Mouse (Mus musculus) embryonic fibroblast, embryonic 13.5 days (primary cell): ENCODE measurements at regions not wholly inside any gene's neighbourhood (a gene's known extent, or its start where the extent isn't known, plus 50 kb on each side); places are given as distances from the start of the nearest gene placed in this dataset.
A peak's percentile ranks its signal among the peaks of the same experiment; 100 is the strongest.

ENCODE experiments used
- H3K27ac ChIP-seq: 2 replicates; pipeline ENCODE4 v1.5.1; 2012; ENCODE audit warnings: low read length, control low read depth, inconsistent platforms; ENCODE audit not compliant: insufficient read depth
- H3K4me1 ChIP-seq: 2 replicates; pipeline ENCODE4 v1.6.1; 2011; ENCODE audit warnings: low read length; ENCODE audit not compliant: control insufficient read depth, insufficient read depth
- H3K4me3 ChIP-seq: 2 replicates; pipeline ENCODE4 v1.5.1; 2011; ENCODE audit warnings: mild to moderate bottlenecking, control low read depth, low read length; ENCODE audit not compliant: insufficient read depth
- CTCF ChIP-seq: IDR thresholded peaks from 2 replicates; pipeline ENCODE4 v1.5.1; 2011; ENCODE audit warnings: mild to moderate bottlenecking, control low read depth, low read length, moderate library complexity, borderline replicate concordance; ENCODE audit not compliant: insufficient read depth
- POLR2A ChIP-seq: IDR thresholded peaks from 2 replicates; pipeline ENCODE4 v1.6.1; 2011; ENCODE audit warnings: low read depth, mild to moderate bottlenecking, control low read depth, low read length, moderate library complexity

GRCm38 (mm10) chr1:119129039-119129438, 75.6 kb upstream of the Gli2 start:
- Histone ChIP-seq H3K4me1 (peaks cover 12% of the 10 kb centered on the region), H3K4me3 (no peak overlapping the region), H3K27ac (peak overlapping the region; percentile 93)
- TF ChIP-seq CTCF (no peak), POLR2A (no peak)

DNA sequence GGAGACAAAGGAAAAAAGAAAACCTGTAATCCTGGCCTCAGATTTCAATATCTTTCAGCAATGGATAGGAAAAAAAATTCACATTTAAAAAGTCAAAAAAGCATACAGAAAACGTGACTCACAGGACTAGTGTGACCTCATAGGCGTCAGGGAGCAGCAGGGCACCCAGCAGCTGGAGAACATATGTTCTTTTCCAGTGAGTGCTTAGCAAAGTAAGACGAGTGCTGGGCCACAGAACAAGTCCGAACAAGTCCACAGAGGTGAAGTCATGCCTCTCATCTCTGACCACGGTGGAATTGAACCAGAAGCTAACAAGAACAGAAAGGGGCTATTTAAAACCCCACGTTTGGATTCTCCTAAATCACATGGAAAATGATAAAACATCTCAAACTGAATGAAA, 72.1 kb upstream of the Gli2 start:
- H3K27ac ChIP-seq = peak overlapping the region; percentile 100
- TF ChIP-seq POLR2A (no peak; the same call in 1 of the 2 replicates), CTCF (no peak)
- H3K4me3 ChIP-seq = no peak overlapping the region
- H3K4me1 ChIP-seq = peaks cover 21% of the 10 kb centered on the region

GRCm38 (mm10) chr1:119124798-119125197, 71.4 kb upstream of the Gli2 start:
- Histone ChIP-seq H3K27ac (peak overlapping the region; percentile 100), H3K4me1 (peaks cover 21% of the 10 kb centered on the region), H3K4me3 (no peak overlapping the region)
- TF ChIP-seq POLR2A (0 out of 2 replicates have a peak, but pooled peaks have one; percentile 9), CTCF (no peak)

DNA sequence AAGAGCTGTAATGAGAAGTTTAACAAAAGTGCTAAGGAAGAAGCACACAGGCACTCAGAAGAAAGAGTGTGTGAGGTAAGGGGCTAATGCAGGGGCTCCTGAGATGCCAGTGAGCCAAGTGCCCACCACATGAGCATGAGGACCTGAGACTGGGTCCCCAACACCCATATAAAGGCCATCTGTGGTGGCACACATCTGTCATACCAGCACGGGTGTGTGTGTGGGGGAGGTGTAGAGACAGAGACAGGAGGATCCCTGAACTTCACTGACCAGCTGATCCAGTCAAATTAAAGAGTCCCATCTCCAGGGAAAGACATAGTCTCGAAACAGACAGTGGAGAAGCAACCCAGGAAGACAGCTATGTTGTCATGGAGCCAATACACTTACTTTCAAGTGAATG, 70.6 kb upstream of the Gli2 start:
- peaks cover 21% of the 10 kb centered on the region for H3K4me1 ChIP-seq
- TF ChIP-seq CTCF = no peak
- TF ChIP-seq POLR2A = 0 out of 2 replicates have a peak, but pooled peaks have one; percentile 7
- H3K4me3 ChIP-seq = no peak overlapping the region
- H3K27ac ChIP-seq = peak overlapping the region; percentile 100

- H3K4me3 ChIP-seq = no peak overlapping the region
- peak overlapping the region; percentile 100 for H3K27ac ChIP-seq
- peaks cover 17% of the 10 kb centered on the region for H3K4me1 ChIP-seq
- TF ChIP-seq POLR2A = no peak
- TF ChIP-seq CTCF = no peak
These were observed 70.0 kb upstream of the Gli2 start for GRCm38 (mm10) chr1:119123402-119123801.

GRCm38 (mm10) chr1:119122975-119123374, 69.6 kb upstream of the Gli2 start:
- Histone ChIP-seq H3K4me3 (no peak overlapping the region), H3K4me1 (peaks cover 17% of the 10 kb centered on the region), H3K27ac (peak overlapping the region; percentile 100)
- no peak for TF ChIP-seq POLR2A
- no peak for TF ChIP-seq CTCF

- peak; percentile 37; the same call in 1 of the 2 replicates for TF ChIP-seq CTCF
- no peak for TF ChIP-seq POLR2A
- Histone ChIP-seq H3K4me1 (peaks cover 17% of the 10 kb centered on the region), H3K4me3 (no peak overlapping the region), H3K27ac (no peak overlapping the region)
These were observed 66.6 kb upstream of the Gli2 start for GRCm38 (mm10) chr1:119119863-119120569.

- no peak overlapping the region for H3K27ac ChIP-seq
- TF ChIP-seq POLR2A (no peak), CTCF (no peak)
- H3K4me3 ChIP-seq = no peak overlapping the region
- no peaks in the 10 kb centered on the region for H3K4me1 ChIP-seq
These were observed 61.8 kb upstream of the Gli2 start for GRCm38 (mm10) chr1:119115106-119115674.

DNA sequence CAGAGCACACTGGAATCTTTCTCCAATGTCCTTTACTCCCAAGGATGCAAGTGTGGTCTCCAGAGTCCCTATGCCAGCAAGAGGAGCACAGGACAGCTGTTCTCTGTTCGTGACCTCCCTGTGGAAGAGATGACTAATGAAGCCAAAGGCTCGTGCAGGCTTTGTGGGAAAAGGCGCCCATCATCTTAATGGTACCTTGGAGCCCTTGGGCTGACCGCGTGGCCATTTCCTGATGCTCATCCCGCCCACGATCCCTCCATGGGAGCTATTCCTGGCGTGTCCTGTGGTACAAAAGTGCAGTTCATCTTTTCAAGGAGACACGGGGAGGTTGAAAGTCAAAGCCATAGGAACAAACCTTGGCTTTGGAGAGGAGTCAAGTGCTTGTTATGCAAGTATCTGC, 55.2 kb upstream of the Gli2 start:
- H3K4me1 ChIP-seq = no peaks in the 10 kb centered on the region
- H3K4me3 ChIP-seq = no peak overlapping the region
- peak overlapping the region; percentile 80 for H3K27ac ChIP-seq
- TF ChIP-seq CTCF = no peak
- no peak for TF ChIP-seq POLR2A

DNA sequence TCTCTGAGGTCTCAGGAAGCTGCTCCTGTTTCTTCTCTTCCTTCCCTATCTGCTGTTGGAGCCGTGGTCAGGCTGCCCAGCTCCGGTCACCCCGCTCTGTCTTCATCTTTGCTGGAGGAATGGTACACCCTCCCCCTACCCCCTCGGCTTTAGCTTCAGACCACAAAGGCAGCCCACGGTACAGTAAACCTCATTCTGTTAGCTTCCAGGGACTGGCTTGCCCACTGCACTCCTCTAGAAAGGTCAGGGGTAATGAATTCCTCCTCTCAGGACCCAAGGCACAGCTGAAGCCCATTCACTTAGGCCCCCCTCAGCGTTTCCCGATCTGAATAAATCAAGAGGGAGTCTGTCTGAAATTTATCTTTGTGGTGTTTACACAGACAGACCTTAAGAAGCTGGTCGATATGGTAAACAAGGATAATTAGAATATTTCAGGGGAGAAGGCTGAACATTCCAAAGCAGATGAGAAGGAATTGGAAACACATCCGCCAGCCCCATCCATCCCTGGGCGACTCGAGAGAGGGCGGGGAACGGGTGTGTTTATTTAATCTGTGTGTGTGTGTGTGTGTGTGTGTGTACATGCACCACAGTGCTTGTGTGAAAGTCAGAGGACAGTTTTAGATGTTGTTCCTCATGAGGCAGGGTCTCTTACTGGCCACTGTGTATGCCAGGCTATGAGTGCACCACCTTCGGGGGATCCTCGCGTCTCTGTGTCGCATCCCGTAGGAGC, 53.0 kb upstream of the Gli2 start:
- no peak for TF ChIP-seq POLR2A
- Histone ChIP-seq H3K27ac (no peak overlapping the region), H3K4me1 (no peaks in the 10 kb centered on the region), H3K4me3 (no peak overlapping the region)
